Mouse (Mus musculus) left cerebral cortex, adult 11 months (tissue): ENCODE measurements around the gene Card19.

Source experiments
- DNase-seq: peaks from one replicate; pipeline ENCODE4 v3.0.0; 2022; ENCODE audit warnings: low spot score

The Card19 gene

GRCm38 (mm10) chr13:49171729-49172128 is 44.1 kb downstream of the Card19 start:
- DNase-seq, result no peak

GRCm38 (mm10) chr13:49170623-49171022 is 45.2 kb downstream of the Card19 start:
- DNase-seq, result no peak

- peak; percentile 76 for DNase-seq
Measured at GRCm38 (mm10) chr13:49169448-49170207, 46.2 kb downstream of the Card19 start.

GRCm38 (mm10) chr13:49167081-49167480 is 48.8 kb downstream of the Card19 start:
- no peak for DNase-seq

- no peak for DNase-seq
Measured at GRCm38 (mm10) chr13:49163645-49164044, 52.2 kb downstream of the Card19 start.

- no peak for DNase-seq
Measured at GRCm38 (mm10) chr13:49162722-49163121, 53.1 kb downstream of the Card19 start.

GRCm38 (mm10) chr13:49161236-49161635 is 54.6 kb downstream of the Card19 start:
- no peak for DNase-seq

- no peak for DNase-seq
Measured at GRCm38 (mm10) chr13:49158040-49158713, 57.7 kb downstream of the Card19 start.

GRCm38 (mm10) chr13:49156645-49157044 is 59.2 kb downstream of the Card19 start:
- no peak for DNase-seq

GRCm38 (mm10) chr13:49154621-49155020 is 61.2 kb downstream of the Card19 start:
- DNase-seq, result no peak

GRCm38 (mm10) chr13:49154028-49154427 is 61.8 kb downstream of the Card19 start:
- DNase-seq, result no peak
